Mouse (Mus musculus) heart, embryonic 11.5 days (tissue): ENCODE measurements at regions not wholly inside any gene's neighbourhood (a gene's known extent, or its start where the extent isn't known, plus 50 kb on each side); places are given as distances from the start of the nearest gene placed in this dataset.

Experiments used
- ATAC-seq: fragments of 200-750 bp; cut with Nextera tagmentation; replicated peaks from 2 replicates; pipeline ENCODE4 v1.8.0; 2017; ENCODE audit warnings: moderate library complexity; ENCODE audit not compliant: insufficient number of reproducible peaks, low FRiP score, low TSS enrichment
- H3K27ac ChIP-seq: fragments of 300-500 bp; sonication (generic); 2 replicates; pipeline ENCODE4 v1.5.1; 2014; ENCODE audit warnings: mild to moderate bottlenecking, low read depth, low read length
- H3K27me3 ChIP-seq: fragments of 300-500 bp; sonication (generic); 2 replicates; pipeline ENCODE4 v1.6.1; 2014; ENCODE audit warnings: mild to moderate bottlenecking, low read length, mixed read lengths; ENCODE audit not compliant: control insufficient read depth, insufficient read depth
- H3K36me3 ChIP-seq: fragments of 300-500 bp; sonication (generic); 2 replicates; pipeline ENCODE4 v1.6.1; 2014; ENCODE audit warnings: mild to moderate bottlenecking, low read length, moderate library complexity, mixed read lengths; ENCODE audit not compliant: control insufficient read depth, insufficient read depth
- H3K4me1 ChIP-seq: fragments of 300-500 bp; sonication (generic); 2 replicates; pipeline ENCODE4 v1.6.1; 2014; ENCODE audit warnings: low read length; ENCODE audit not compliant: control insufficient read depth, insufficient read depth
- H3K4me2 ChIP-seq: fragments of 300-500 bp; sonication (generic); 2 replicates; pipeline ENCODE4 v1.6.1; 2014; ENCODE audit warnings: mild to moderate bottlenecking, moderate library complexity
- H3K4me3 ChIP-seq: fragments of 300-500 bp; sonication (generic); 2 replicates; pipeline ENCODE4 v1.5.1; 2014; ENCODE audit warnings: low read depth, low read length
- H3K9ac ChIP-seq: fragments of 300-500 bp; sonication (generic); 2 replicates; pipeline ENCODE4 v1.6.1; 2014; ENCODE audit warnings: mild to moderate bottlenecking, low read depth, low read length, moderate library complexity
- H3K9me3 ChIP-seq: fragments of 300-500 bp; sonication (generic); replicated peaks from 2 replicates; pipeline ENCODE4 v1.6.1; 2016; ENCODE audit warnings: low read length; ENCODE audit not compliant: control insufficient read depth
- WGBS: fragments of 180-500 bp; shearing (Covaris S2); extraction: QIAGEN DNeasy Blood & Tissue Kit; methylation state at CpG from one replicate; pipeline ENCODE4 v1.1.7; 2014; ENCODE audit not compliant: insufficient replicate concordance; 5-methylcytosine and 5-hydroxymethylcytosine counted together

GRCm38 (mm10) chr1:137323035-137323680 is 362.9 kb upstream of the Nr5a2 start:
- H3K27ac ChIP-seq = no peak overlapping the region
- H3K27me3 ChIP-seq = no peaks in the 10 kb centered on the region
- no peaks in the 10 kb centered on the region for H3K36me3 ChIP-seq
- H3K4me3 ChIP-seq = no peak overlapping the region
- H3K4me1 ChIP-seq = no peaks in the 10 kb centered on the region
- H3K4me2 ChIP-seq = no peak overlapping the region
- no peak for ATAC-seq
- no peaks in the 10 kb centered on the region for H3K9me3 ChIP-seq
- 61% methylated on average over 2 of the region's 2 CpGs for WGBS
- no peak overlapping the region for H3K9ac ChIP-seq

GRCm38 (mm10) chr1:137302757-137303422 is 342.6 kb upstream of the Nr5a2 start:
- H3K9me3 ChIP-seq = no peaks in the 10 kb centered on the region
- no peak overlapping the region for H3K4me2 ChIP-seq
- no peak overlapping the region for H3K4me3 ChIP-seq
- no peak overlapping the region for H3K27ac ChIP-seq
- no peaks in the 10 kb centered on the region for H3K36me3 ChIP-seq
- no peak overlapping the region for H3K9ac ChIP-seq
- no peaks in the 10 kb centered on the region for H3K4me1 ChIP-seq
- 77% methylated on average over 5 of the region's 5 CpGs for WGBS
- ATAC-seq = no peak
- H3K27me3 ChIP-seq = no peaks in the 10 kb centered on the region

- Histone ChIP-seq H3K4me2 (no peak overlapping the region), H3K9ac (no peak overlapping the region), H3K4me3 (no peak overlapping the region), H3K9me3 (no peaks in the 10 kb centered on the region), H3K27me3 (no peaks in the 10 kb centered on the region), H3K27ac (no peak overlapping the region), H3K4me1 (no peaks in the 10 kb centered on the region), H3K36me3 (no peaks in the 10 kb centered on the region)
- ATAC-seq = no peak
- 43% methylated on average over 10 of the region's 10 CpGs for WGBS
Observed at GRCm38 (mm10) chr1:137297780-137298569, 337.7 kb upstream of the Nr5a2 start.

- WGBS = 85% methylated on average over 9 of the region's 9 CpGs
- H3K9me3 ChIP-seq = no peaks in the 10 kb centered on the region
Observed at GRCm38 (mm10) chr1:137289456-137289855, 329.2 kb upstream of the Nr5a2 start.

GRCm38 (mm10) chr1:137283291-137283690 is 323.0 kb upstream of the Nr5a2 start:
- H3K27me3 ChIP-seq = no peaks in the 10 kb centered on the region
- H3K9me3 ChIP-seq = no peaks in the 10 kb centered on the region; the same call in 1 of the 2 replicates
- H3K27ac ChIP-seq = no peak overlapping the region
- no peaks in the 10 kb centered on the region for H3K36me3 ChIP-seq
- no peak overlapping the region for H3K9ac ChIP-seq
- WGBS = 69% methylated on average over 5 of the region's 5 CpGs
- H3K4me3 ChIP-seq = no peak overlapping the region
- H3K4me1 ChIP-seq = no peaks in the 10 kb centered on the region
- H3K4me2 ChIP-seq = no peak overlapping the region
- no peak for ATAC-seq

More at GRCm38 (mm10) chr1:137289456-137289855, 329.2 kb upstream of the Nr5a2 start:
- H3K4me1 ChIP-seq = peaks cover 5% of the 10 kb centered on the region; the same call in 1 of the 2 replicates
- no peak overlapping the region for H3K4me3 ChIP-seq
- no peak overlapping the region for H3K9ac ChIP-seq
- H3K27me3 ChIP-seq = no peaks in the 10 kb centered on the region
- no peak overlapping the region for H3K4me2 ChIP-seq
- no peaks in the 10 kb centered on the region for H3K36me3 ChIP-seq
- ATAC-seq = no peak
- H3K27ac ChIP-seq = no peak overlapping the region

GRCm38 (mm10) chr1:137282457-137282856 is 322.2 kb upstream of the Nr5a2 start:
- no peak overlapping the region for H3K4me3 ChIP-seq
- no peak for ATAC-seq
- WGBS = 79% methylated on average over 5 of the region's 5 CpGs

GRCm38 (mm10) chr1:137280391-137281386 is 320.4 kb upstream of the Nr5a2 start:
- WGBS = 75% methylated on average over 10 of the region's 10 CpGs
- no peak overlapping the region for H3K9ac ChIP-seq
- H3K27me3 ChIP-seq = no peaks in the 10 kb centered on the region
- no peaks in the 10 kb centered on the region for H3K36me3 ChIP-seq
- H3K4me2 ChIP-seq = no peak overlapping the region
- H3K4me3 ChIP-seq = no peak overlapping the region
- no peaks in the 10 kb centered on the region; the same call in 1 of the 2 replicates for H3K9me3 ChIP-seq
- no peak for ATAC-seq
- H3K27ac ChIP-seq = no peak overlapping the region
- H3K4me1 ChIP-seq = no peaks in the 10 kb centered on the region

More at GRCm38 (mm10) chr1:137282457-137282856, 322.2 kb upstream of the Nr5a2 start:
- Histone ChIP-seq H3K9ac (no peak overlapping the region), H3K9me3 (no peaks in the 10 kb centered on the region; the same call in 1 of the 2 replicates), H3K4me2 (no peak overlapping the region), H3K4me1 (no peaks in the 10 kb centered on the region), H3K27ac (no peak overlapping the region), H3K36me3 (no peaks in the 10 kb centered on the region), H3K27me3 (no peaks in the 10 kb centered on the region)

GRCm38 (mm10) chr1:137279981-137280380 is 319.7 kb upstream of the Nr5a2 start:
- 94% methylated on average over 2 of the region's 2 CpGs for WGBS
- Histone ChIP-seq H3K36me3 (no peaks in the 10 kb centered on the region), H3K27ac (no peak overlapping the region), H3K9ac (no peak overlapping the region), H3K27me3 (no peaks in the 10 kb centered on the region), H3K9me3 (no peaks in the 10 kb centered on the region; the same call in 1 of the 2 replicates), H3K4me2 (no peak overlapping the region), H3K4me1 (no peaks in the 10 kb centered on the region), H3K4me3 (no peak overlapping the region)
- no peak for ATAC-seq
